Mouse (Mus musculus) intestine, postnatal 0 days (tissue): ENCODE measurements around the gene Usp6nl. TPM values are rescaled to one million over a fixed set of nuclear protein-coding genes. Genes with fewer than 3 reads are reported as not detected.

Source experiments
- ATAC-seq: fragments of 200-750 bp; cut with Nextera tagmentation; 2 replicates; pipeline ENCODE4 v1.8.0; 2017; ENCODE audit warnings: mild to moderate bottlenecking, moderate TSS enrichment, moderate library complexity
- H3K27ac ChIP-seq: fragments of 300-500 bp; sonication (generic); 2 replicates; pipeline ENCODE4 v1.5.1; 2014; ENCODE audit warnings: mild to moderate bottlenecking, low read depth, low read length, moderate library complexity
- H3K27me3 ChIP-seq: fragments of 300-500 bp; sonication (generic); replicated peaks from 2 replicates; pipeline ENCODE4 v1.6.1; 2014; ENCODE audit warnings: low read length, mixed read lengths; ENCODE audit not compliant: control insufficient read depth, insufficient read depth
- H3K36me3 ChIP-seq: fragments of 300-500 bp; sonication (generic); 2 replicates; pipeline ENCODE4 v1.6.1; 2014; ENCODE audit warnings: mild to moderate bottlenecking, moderate library complexity; ENCODE audit not compliant: control insufficient read depth, insufficient read depth
- H3K4me1 ChIP-seq: fragments of 300-500 bp; sonication (generic); replicated peaks from 2 replicates; pipeline ENCODE4 v1.6.1; 2014; ENCODE audit warnings: antibody characterized with exemption, low read length, mixed read lengths; ENCODE audit not compliant: control insufficient read depth, insufficient read depth
- H3K4me2 ChIP-seq: fragments of 300-500 bp; sonication (generic); replicated peaks from 2 replicates; pipeline ENCODE4 v1.6.1; 2014; ENCODE audit warnings: low read depth, mild to moderate bottlenecking, moderate library complexity
- H3K4me3 ChIP-seq: fragments of 300-500 bp; sonication (generic); 2 replicates; pipeline ENCODE4 v1.5.1; 2014; ENCODE audit warnings: low read depth, low read length
- H3K9ac ChIP-seq: fragments of 300-500 bp; sonication (generic); 2 replicates; pipeline ENCODE4 v1.6.1; 2014; ENCODE audit warnings: mild to moderate bottlenecking, low read depth, low read length
- H3K9me3 ChIP-seq: fragments of 300-500 bp; sonication (generic); 2 replicates; pipeline ENCODE4 v1.6.1; 2016; ENCODE audit warnings: mixed run types; ENCODE audit not compliant: control insufficient read depth
- CTCF ChIP-seq: sonication (generic); IDR thresholded peaks from 2 replicates; pipeline ENCODE4 v1.5.1; 2016; ENCODE audit warnings: low read depth, mild to moderate bottlenecking, control low read depth, antibody characterized with exemption, moderate library complexity
- WGBS: fragments of 180-500 bp; shearing (Covaris S2); extraction: QIAGEN DNeasy Blood & Tissue Kit; methylation state at CpG from one replicate; pipeline ENCODE4 v1.1.7; 2014; 5-methylcytosine and 5-hydroxymethylcytosine counted together
- polyA plus RNA-seq: library from polyadenylated mRNA; unstranded; fragments of >200 nt; fragmentation: Nextera tagmentation; extraction: Ambion mirVana; gene quantifications from 2 replicates; pipeline ENCODE4 v1.2.1, GENCODE M21; 2015

Gene Usp6nl
- polyA plus RNA-seq, 1 experiment from 2014 or later, result 6.8 TPM

GRCm38 (mm10) chr2:6481966-6482365, 159.5 kb downstream of the Usp6nl start:
- TF ChIP-seq CTCF, result no peak
- H3K4me1 ChIP-seq, result no peaks in the 10 kb centered on the region
- H3K27ac ChIP-seq, result no peak overlapping the region
- H3K9me3 ChIP-seq, result no peaks in the 10 kb centered on the region
- H3K9ac ChIP-seq, result no peak overlapping the region
- 90% methylated on average over 8 of the region's 8 CpGs for WGBS
- no peak for ATAC-seq
- no peak overlapping the region for H3K4me3 ChIP-seq
- H3K36me3 ChIP-seq, result no peaks in the 10 kb centered on the region
- H3K4me2 ChIP-seq, result no peak overlapping the region
- H3K27me3 ChIP-seq, result no peaks in the 10 kb centered on the region

- Histone ChIP-seq H3K4me1 (no peaks in the 10 kb centered on the region), H3K9ac (no peak overlapping the region), H3K4me3 (no peak overlapping the region), H3K36me3 (no peaks in the 10 kb centered on the region), H3K4me2 (no peak overlapping the region), H3K27me3 (no peaks in the 10 kb centered on the region), H3K27ac (no peak overlapping the region), H3K9me3 (no peaks in the 10 kb centered on the region)
- no peak for TF ChIP-seq CTCF
- no peak for ATAC-seq
- 70% methylated on average over 3 of the region's 3 CpGs for WGBS
Observed at GRCm38 (mm10) chr2:6482411-6482810, 159.9 kb downstream of the Usp6nl start.

GRCm38 (mm10) chr2:6483081-6483992, 160.9 kb downstream of the Usp6nl start:
- H3K9ac ChIP-seq, result no peak overlapping the region
- 54% methylated on average over 8 of the region's 8 CpGs for WGBS

GRCm38 (mm10) chr2:6484179-6484578, 161.7 kb downstream of the Usp6nl start:
- H3K4me3 ChIP-seq, result no peak overlapping the region
- no peaks in the 10 kb centered on the region for H3K27me3 ChIP-seq
- 76% methylated on average over 3 of the region's 3 CpGs for WGBS
- H3K4me2 ChIP-seq, result no peak overlapping the region
- H3K27ac ChIP-seq, result no peak overlapping the region
- ATAC-seq, result no peak
- no peak overlapping the region for H3K9ac ChIP-seq
- H3K36me3 ChIP-seq, result no peaks in the 10 kb centered on the region
- TF ChIP-seq CTCF, result no peak
- no peaks in the 10 kb centered on the region for H3K4me1 ChIP-seq
- no peaks in the 10 kb centered on the region for H3K9me3 ChIP-seq

More at GRCm38 (mm10) chr2:6483081-6483992, 160.9 kb downstream of the Usp6nl start:
- H3K4me1 ChIP-seq, result no peaks in the 10 kb centered on the region
- no peaks in the 10 kb centered on the region for H3K36me3 ChIP-seq
- H3K27me3 ChIP-seq, result no peaks in the 10 kb centered on the region
- H3K9me3 ChIP-seq, result no peaks in the 10 kb centered on the region
- H3K4me2 ChIP-seq, result no peak overlapping the region
- no peak overlapping the region for H3K4me3 ChIP-seq
- ATAC-seq, result no peak
- H3K27ac ChIP-seq, result no peak overlapping the region
- peak; percentile 33; the same call in 1 of the 2 replicates for TF ChIP-seq CTCF

GRCm38 (mm10) chr2:6487566-6488488, 165.4 kb downstream of the Usp6nl start:
- Histone ChIP-seq H3K27me3 (no peaks in the 10 kb centered on the region), H3K4me2 (no peak overlapping the region), H3K27ac (no peak overlapping the region), H3K36me3 (no peaks in the 10 kb centered on the region), H3K4me3 (no peak overlapping the region), H3K9ac (no peak overlapping the region), H3K4me1 (no peaks in the 10 kb centered on the region), H3K9me3 (no peaks in the 10 kb centered on the region)
- no peak for TF ChIP-seq CTCF
- 77% methylated on average over 10 of the region's 10 CpGs for WGBS
- no peak for ATAC-seq

- 84% methylated on average over 14 of the region's 14 CpGs for WGBS
- H3K27ac ChIP-seq, result no peak overlapping the region
- ATAC-seq, result no peak
Observed at GRCm38 (mm10) chr2:6488489-6489056, 166.1 kb downstream of the Usp6nl start.

More at GRCm38 (mm10) chr2:6488489-6489056, 166.1 kb downstream of the Usp6nl start:
- TF ChIP-seq CTCF, result no peak
- H3K4me3 ChIP-seq, result no peak overlapping the region
- H3K27me3 ChIP-seq, result no peaks in the 10 kb centered on the region
- H3K9ac ChIP-seq, result no peak overlapping the region
- no peaks in the 10 kb centered on the region for H3K36me3 ChIP-seq
- H3K4me1 ChIP-seq, result no peaks in the 10 kb centered on the region
- no peaks in the 10 kb centered on the region for H3K9me3 ChIP-seq
- no peak overlapping the region for H3K4me2 ChIP-seq
